Mouse (Mus musculus) left cerebral cortex, postnatal 14 days (tissue): ENCODE results near the gene T2. TPM values are rescaled to one million over a fixed set of nuclear protein-coding genes. Genes with fewer than 3 reads are reported as not detected.
A peak's percentile ranks its signal among the peaks of the same experiment; 100 is the strongest.
"Not testable (repeated sequence)": the region's sequence is repeated elsewhere in the genome, so short reads cannot be mapped to it uniquely, and the experiment has no call there.

ENCODE experiments used
- DNase-seq, 2 experiments: peaks; one replicate each; pipeline ENCODE4 v3.0.0; 2021 to 2022; ENCODE audit warnings: low spot score in 2 of 2, mixed read lengths in 1 of 2
- intact Hi-C: fragments of 180-260 bp; cut with DNase I; formaldehyde crosslinking; loops from one replicate; pipeline ENCODE4 v1.15.1; 2025
- total RNA-seq, 2 experiments: library from RNA; stranded (reverse); gene quantifications; 2 replicates each; pipeline ENCODE4 v1.2.3; 2021

Gene T2
- total RNA-seq, 2 experiments from 2014 or later: 0.33 TPM; not detected in 1

GRCm38 (mm10) chr17:8360876-8361275 lies 5.1 kb downstream of the T2 start:
- DNase-seq: no peak
- intact Hi-C loops: no loop called here

GRCm38 (mm10) chr17:8361281-8362103 lies 5.7 kb downstream of the T2 start:
- DNase-seq: no peak
- intact Hi-C loops: no loop called here

GRCm38 (mm10) chr17:8367514-8368480 lies 12.0 kb downstream of the T2 start:
- intact Hi-C loops: no loop called here
- DNase-seq: peak; percentile 57 to 64

- peak; percentile 73 to 93 for DNase-seq
- intact Hi-C loops: no loop called here
Measured at GRCm38 (mm10) chr17:8368570-8368969, 12.8 kb downstream of the T2 start.

- intact Hi-C loops: no loop called here
- no peak for DNase-seq
Measured at GRCm38 (mm10) chr17:8369171-8369570, 13.4 kb downstream of the T2 start.

- intact Hi-C loops: loop anchor here (5.0 kb wide), 2 partner anchors 88 to 103 kb away; partner anchors contain the start of gene Mpc1
- no peak for DNase-seq
Measured at GRCm38 (mm10) chr17:8370634-8371229, 14.9 kb downstream of the T2 start.

GRCm38 (mm10) chr17:8371834-8372233 lies 16.0 kb downstream of the T2 start:
- intact Hi-C loops: loop anchor here (2.0 to 5.0 kb wide), 3 partner anchors 61 to 105 kb away; partner anchors contain the start of genes Mpc1 and Sft2d1
- peak; percentile 82 to 93 for DNase-seq

GRCm38 (mm10) chr17:8372286-8373046 lies 16.7 kb downstream of the T2 start:
- DNase-seq: peak; percentile 83 to 88
- intact Hi-C loops: loop anchor here (2.0 to 5.0 kb wide), 3 partner anchors 62 to 105 kb away; partner anchors contain the start of genes Mpc1 and Sft2d1

- intact Hi-C loops: no loop called here
- DNase-seq: no peak
Measured at GRCm38 (mm10) chr17:8377298-8377697, 21.5 kb downstream of the T2 start.

- intact Hi-C loops: loop anchor here (5.0 kb wide), 2 partner anchors 37 to 212 kb away; no protein-coding TSS in a partner anchor
- DNase-seq: no peak
Measured at GRCm38 (mm10) chr17:8385441-8385840, 29.6 kb downstream of the T2 start.

- intact Hi-C loops: loop anchor here (5.0 kb wide), 2 partner anchors 34 to 209 kb away; no protein-coding TSS in a partner anchor
- DNase-seq: peak in 1 of 2 experiments; percentile 65
Measured at GRCm38 (mm10) chr17:8388463-8388862, 32.7 kb downstream of the T2 start.

- no peak for DNase-seq
- intact Hi-C loops: loop anchor here (5.0 kb wide), 2 partner anchors 33 to 208 kb away; no protein-coding TSS in a partner anchor
Measured at GRCm38 (mm10) chr17:8388990-8389789, 33.4 kb downstream of the T2 start.

GRCm38 (mm10) chr17:8389790-8390095 lies 34.0 kb downstream of the T2 start:
- intact Hi-C loops: loop anchor here (1.0 to 5.0 kb wide), 3 partner anchors 33 to 208 kb away; no protein-coding TSS in a partner anchor

GRCm38 (mm10) chr17:8390487-8390886 lies 34.7 kb downstream of the T2 start:
- DNase-seq: no peak
- intact Hi-C loops: loop anchor here (1.0 kb wide), 1 partner anchor 71 kb away; no protein-coding TSS in a partner anchor

More at GRCm38 (mm10) chr17:8389790-8390095, 34.0 kb downstream of the T2 start:
- DNase-seq: no peak

- DNase-seq: no peak
Measured at GRCm38 (mm10) chr17:8396371-8396770, 40.6 kb downstream of the T2 start.

GRCm38 (mm10) chr17:8397946-8398345 lies 42.2 kb downstream of the T2 start:
- intact Hi-C loops: no loop called here
- no peak for DNase-seq

More at GRCm38 (mm10) chr17:8396371-8396770, 40.6 kb downstream of the T2 start:
- intact Hi-C loops: no loop called here

- intact Hi-C loops, DNase-seq: not testable (repeated sequence)
Measured at GRCm38 (mm10) chr17:8403932-8404331, 48.1 kb downstream of the T2 start.

GRCm38 (mm10) chr17:8406285-8406684 lies 50.5 kb downstream of the T2 start:
- no peak for DNase-seq
- intact Hi-C loops: no loop called here
